Mouse (Mus musculus) kidney, adult 9 months (tissue): ENCODE measurements at regions not wholly inside any gene's neighbourhood (a gene's known extent, or its start where the extent isn't known, plus 50 kb on each side); places are given as distances from the start of the nearest gene placed in this dataset.
A peak's percentile ranks its signal among the peaks of the same experiment; 100 is the strongest.

ENCODE experiments used
- DNase-seq: peaks from one replicate; pipeline ENCODE4 v3.0.0; 2022

DNA sequence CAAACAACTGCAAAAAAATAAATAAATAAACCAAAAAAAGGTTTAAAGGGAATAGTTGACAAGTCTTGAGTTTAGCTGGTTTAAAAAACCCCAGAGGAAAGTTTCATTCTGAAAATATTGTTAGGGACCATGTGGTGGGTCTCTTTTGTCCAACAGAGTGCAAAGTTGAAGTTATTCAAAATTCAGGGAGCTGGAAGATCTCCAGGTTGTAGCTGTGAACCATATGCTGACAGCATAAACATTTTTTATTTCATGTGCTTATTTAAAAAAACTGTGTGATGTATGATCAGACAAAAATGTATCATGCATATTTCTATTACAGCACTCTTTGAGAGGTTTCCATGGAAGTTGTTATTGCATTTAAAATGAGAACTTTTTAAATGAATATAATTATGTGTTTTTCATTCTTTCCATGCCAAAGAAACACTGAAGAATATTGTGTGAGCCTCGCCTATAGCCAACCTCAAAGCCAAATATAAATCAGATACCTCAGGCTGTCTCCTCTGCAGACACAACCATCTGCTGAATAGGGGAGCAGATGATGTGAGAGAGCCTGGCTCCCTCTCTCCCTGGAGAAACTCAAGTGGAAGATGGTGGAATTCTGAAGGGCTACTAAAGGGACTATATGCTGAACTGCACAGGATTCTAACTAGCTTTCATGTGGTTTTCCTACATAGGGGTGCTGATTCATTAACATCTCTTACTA lies 413.4 kb upstream of the Impad1 start:
- DNase-seq = no peak

GRCm38 (mm10) chr4:5205328-5206208 lies 412.4 kb upstream of the Impad1 start:
- peak; percentile 3 for DNase-seq

DNA sequence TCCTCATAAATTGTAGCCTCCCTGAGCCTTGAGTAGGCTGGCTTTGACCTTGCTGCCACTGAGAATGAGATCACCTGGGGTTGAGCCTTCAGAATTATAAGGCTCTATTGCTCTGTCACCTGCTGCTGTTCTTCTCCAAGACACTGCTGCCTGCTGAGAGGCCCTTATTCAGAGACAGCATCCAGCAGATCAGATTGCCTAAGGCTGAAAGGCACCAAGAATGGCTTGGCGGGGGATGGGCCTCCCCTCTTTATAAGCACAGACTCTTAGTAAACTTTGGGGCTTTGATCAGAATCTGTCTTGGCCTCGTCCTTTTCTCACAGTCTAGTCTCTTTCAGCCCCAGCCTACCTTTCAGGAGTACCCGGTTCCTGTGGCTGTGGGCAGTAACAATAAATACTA lies 401.1 kb upstream of the Impad1 start:
- no peak for DNase-seq

DNA sequence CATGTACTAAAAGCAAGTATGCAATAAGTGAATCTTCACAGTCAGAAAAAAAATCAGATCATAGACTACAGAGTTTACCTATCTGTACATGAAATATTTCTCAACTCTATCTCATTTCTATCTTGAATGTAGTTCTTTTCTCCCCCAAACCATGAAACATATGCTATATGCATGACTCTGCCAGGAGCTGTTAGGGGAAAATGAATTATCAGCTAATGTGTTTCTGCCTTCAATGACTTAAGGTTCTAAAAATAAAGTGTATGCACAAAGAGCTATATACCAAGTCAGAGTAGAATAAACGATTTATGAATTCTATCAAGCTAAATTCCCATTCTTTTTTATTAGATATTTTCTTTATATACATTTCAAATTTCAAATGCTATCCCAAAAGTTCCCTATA lies 388.4 kb upstream of the Impad1 start:
- DNase-seq = no peak

DNA sequence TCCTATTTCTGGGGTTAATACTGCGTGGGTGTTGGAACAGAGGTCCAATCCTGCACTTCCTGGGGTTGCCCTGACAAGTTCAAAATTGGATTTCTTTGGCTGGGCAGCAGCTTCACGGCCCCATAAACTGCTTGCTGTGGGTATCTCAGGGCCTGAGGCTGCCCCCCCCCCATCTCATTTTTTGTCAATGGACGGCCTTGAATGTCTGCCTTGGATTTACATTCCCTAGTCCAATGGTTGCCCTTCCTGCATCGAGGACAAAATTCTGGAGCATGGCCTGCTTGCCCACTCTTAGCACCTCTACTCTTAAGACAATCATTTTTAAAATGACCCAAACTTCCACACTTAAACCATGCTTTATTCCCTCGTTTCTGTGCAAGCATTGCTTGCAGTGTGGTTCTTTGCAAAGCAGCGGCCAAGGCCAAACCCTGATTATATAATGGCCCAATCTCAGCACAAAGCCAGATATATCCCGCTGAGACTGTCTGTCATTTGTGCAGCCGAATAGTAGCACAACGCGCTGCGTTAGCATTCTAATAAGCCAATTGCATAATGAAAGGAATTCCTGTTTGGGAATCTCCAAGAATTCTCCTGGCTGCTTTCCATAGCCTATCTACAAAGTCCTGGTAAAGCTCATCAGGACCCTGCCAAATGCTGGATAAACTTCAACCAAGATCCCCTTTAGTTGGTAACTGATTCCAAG lies 386.0 kb upstream of the Impad1 start:
- DNase-seq = peak; percentile 0

DNA sequence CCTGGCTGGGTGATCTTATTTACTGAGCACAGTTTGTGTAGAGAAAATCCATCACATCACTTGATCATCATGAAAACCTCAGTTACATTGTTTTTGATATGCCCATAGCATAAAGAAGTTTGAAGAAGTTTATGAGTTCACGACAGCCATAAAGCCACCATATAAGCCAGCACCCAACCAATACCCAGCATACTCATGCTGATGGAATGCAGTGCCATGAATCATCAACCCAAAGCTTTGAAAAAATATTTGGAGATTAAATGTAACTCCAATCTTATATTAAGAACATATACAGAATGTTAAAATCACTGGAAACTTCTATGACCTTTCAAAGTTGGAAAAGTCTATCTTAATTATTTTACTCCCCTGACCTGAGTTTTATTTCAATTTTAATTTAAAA lies 372.1 kb upstream of the Impad1 start:
- no peak for DNase-seq

DNA sequence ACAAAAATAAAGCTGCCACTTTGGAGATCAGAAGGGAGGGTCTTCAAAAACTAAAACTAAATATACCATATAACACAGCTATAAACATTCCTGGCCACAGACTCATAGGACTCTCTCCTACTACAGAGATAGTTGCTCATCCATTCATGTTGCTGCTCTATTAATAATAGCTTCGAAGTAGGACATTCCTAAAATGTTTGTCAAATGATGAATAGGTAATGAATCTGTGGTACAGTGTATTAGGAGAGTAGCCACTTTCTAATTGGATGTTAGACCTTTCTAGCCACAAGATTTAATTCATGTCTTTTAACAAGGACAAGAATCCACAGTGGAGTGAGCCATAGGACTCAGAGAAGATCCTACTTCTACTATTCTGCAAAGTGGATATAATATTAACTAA lies 367.8 kb upstream of the Impad1 start:
- DNase-seq = no peak

- peak; percentile 6 for DNase-seq
Measured at GRCm38 (mm10) chr4:5130726-5131125, 337.6 kb upstream of the Impad1 start.

GRCm38 (mm10) chr4:5126059-5126458 lies 332.9 kb upstream of the Impad1 start:
- no peak for DNase-seq

- DNase-seq = no peak
Measured at GRCm38 (mm10) chr4:5098411-5098810, 305.3 kb upstream of the Impad1 start.

DNA sequence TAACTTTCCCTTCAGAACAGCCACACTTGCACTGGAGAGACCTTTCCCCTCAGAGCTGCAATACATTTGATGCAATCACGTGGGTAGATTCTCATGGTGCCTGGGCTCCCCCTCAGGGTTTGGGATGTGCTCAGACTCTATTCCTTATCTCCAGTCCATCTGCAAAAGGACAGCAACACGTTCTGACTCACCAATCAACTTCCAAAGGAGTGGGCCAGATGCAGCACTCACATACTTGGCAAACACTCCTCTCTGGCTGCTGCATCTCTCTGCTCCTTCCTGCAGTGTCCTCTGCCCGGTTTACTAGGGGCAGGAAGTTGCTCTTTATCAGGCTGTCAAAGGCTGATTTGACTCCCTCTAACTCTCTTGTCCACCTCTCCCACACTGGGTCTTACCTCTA lies 285.6 kb upstream of the Impad1 start:
- DNase-seq = no peak

DNA sequence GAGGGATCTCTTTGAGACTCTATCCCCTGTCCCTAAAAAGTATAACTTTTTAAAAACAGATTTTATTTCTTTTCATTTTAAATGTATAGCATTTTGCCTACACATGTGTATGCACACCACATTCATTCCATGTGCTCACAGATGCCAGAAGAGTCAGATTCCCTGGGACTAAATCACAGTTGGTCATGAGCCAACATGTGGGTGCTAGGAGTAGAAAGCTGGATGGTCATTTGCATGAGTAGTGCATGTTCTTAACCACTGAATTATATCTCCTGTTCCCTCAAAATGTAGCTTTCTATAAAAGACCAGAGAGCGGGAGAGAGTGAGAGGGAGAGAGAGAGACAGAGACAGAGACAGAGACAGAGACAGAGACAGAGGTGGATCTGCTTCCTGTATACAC lies 281.6 kb upstream of the Impad1 start:
- no peak for DNase-seq

DNA sequence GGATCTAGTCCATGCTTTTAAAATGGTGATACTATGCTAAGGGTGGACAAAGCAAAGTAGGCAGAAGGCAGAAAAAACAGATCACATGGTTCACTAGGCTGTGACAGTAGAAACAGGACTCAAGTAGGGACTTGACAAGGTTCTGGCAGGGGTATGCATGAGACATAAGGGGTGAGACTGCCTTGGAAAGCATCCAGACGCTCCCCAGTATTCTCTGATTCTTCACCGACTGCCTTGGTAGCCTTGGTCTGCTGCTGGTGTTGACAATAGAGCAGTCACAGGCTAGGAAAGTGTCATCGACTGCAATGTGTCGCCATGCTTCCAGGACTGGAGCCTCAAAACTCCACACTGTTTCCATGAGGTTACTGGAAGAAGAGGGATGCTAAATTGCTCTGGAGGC lies 278.1 kb upstream of the Impad1 start:
- DNase-seq = no peak

DNA sequence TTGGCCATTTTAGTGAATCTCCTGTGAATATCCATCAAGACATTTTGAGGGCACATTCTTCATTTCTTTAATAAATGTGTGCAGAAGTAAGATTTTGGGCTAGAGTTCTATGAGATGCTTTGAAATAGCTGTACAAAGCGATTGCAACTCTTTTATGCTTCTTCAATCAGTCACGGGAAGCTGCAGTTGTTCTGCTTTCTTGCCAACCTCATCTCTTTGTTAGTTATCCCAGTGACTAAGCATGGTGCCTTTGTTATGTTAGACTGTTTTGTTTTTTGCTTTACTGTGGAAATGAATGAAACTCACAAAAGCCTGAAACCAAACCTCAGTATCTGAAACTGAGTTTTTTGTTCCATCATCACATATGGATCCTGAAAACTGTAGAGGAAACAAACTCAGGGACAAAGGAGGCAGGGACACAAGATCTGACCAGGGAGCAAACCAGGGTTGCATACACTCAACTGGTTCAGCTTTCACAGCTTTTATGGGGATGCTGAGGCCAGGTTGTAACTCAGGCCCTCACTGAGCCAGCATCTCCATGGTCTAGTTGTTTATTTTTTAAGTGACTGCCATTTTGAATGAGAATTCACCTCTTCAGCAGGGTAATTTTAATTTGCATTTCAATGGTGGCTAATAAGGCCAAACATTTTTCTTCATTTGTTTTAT lies 266.3 kb upstream of the Impad1 start:
- no peak for DNase-seq

- peak; percentile 4 for DNase-seq
Measured at GRCm38 (mm10) chr4:5029929-5030328, 236.8 kb upstream of the Impad1 start.

- no peak for DNase-seq
Measured at GRCm38 (mm10) chr4:4987491-4987890, 194.3 kb upstream of the Impad1 start.

- no peak for DNase-seq
Measured at GRCm38 (mm10) chr4:4983474-4984194, 190.5 kb upstream of the Impad1 start.

DNA sequence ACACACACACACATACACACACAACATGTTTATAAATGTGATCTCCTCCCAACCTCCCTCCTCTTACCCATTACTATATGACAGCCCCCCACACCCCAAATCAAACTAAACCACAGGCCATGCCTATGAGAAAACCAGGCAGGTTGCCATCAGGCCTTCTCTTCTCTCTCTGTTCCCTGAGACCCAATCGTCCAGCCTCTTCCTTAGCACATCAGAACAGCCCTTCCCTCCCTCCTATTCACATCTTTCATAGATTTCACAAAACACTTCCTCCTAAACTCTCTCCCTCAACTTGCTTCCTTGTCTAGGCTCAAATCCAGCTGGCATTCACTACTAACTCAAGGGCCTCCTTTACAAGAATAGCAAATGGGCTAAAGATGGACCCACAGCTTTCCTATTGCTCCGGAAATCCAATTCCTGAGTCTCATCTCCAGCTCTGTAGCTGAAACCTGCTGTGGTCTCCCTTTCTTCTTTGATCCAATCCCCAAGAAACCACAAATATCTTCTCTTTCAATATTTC lies 178.7 kb upstream of the Impad1 start:
- DNase-seq = no peak

- no peak for DNase-seq
Measured at GRCm38 (mm10) chr4:4948956-4949355, 155.8 kb upstream of the Impad1 start.

DNA sequence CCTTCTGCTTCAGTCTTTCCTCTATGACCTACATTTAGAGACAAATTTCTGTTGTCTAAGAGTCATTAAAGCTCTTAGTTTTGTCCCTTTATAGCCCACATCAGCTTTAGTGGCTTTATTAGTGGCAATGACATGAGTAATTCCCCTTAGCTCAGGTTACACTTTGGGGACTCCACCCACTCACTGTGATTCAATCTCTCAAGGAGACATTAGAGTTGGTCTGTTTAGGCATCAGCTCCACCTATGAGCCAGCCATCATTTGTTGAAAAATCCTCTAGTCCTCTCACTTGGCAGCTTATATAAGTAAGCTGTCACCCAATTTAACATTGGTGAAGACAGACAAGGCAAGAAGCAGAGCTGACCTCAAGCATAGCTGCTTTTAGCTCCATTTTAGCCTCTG lies 151.3 kb upstream of the Impad1 start:
- no peak for DNase-seq

GRCm38 (mm10) chr4:4925741-4926140 lies 132.6 kb upstream of the Impad1 start:
- no peak for DNase-seq

DNA sequence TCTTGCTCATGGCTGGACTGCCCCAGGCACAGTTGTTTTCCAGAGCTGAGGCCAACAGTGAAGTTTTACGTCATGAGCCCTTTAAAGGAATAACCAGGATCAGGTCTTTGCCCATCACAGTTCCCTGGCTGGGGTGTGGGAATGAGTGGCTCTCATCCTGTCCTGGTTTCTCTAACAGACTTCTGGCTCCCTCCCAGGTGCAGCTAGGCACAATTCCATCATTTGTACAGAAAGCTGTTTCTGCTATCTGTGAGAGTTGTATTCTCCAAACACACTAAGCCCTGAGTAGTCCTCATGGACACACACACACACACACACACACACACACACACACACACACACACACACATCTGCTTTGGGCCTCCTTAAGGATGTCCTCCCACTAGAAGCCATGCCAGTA lies 127.1 kb upstream of the Impad1 start:
- no peak for DNase-seq
